8 mouse cellular contexts compared by ENCODE assay signal in genomic region chr6:113418441-113419198, GRCm38 (mm10). TPM values are rescaled to one million over a fixed set of nuclear protein-coding genes. Genes with fewer than 3 reads are reported as not detected.
DNase-seq lines count a peak whose midpoint lies in the region; ATAC-seq and TF ChIP-seq lines count a peak whose summit lies in the region.

No protein-coding gene starts in this region.

- DNase-seq in adrenal gland, postnatal 14 days = peak; percentile 44
- DNase-seq in adrenal gland, postnatal 4 days (ENCODE audit: low spot score in 2 of 2) = no peak
- DNase-seq in lung, adult 2 months = no peak
- no peak for DNase-seq in lung, adult 18-20 months
- no peak for DNase-seq in right cerebral cortex, postnatal 14 days

- H3K27ac ChIP-seq in embryonic fibroblast, embryonic 13.5 days (ENCODE audit: insufficient read depth, low read length) = 0 out of 2 replicates have a peak overlapping the region, but pooled peaks have one; percentile 22
- H3K27ac ChIP-seq in intestine, embryonic 16.5 days (ENCODE audit: low read length) = peak overlapping the region; percentile 39
- no peak overlapping the region for H3K27ac ChIP-seq in midbrain, embryonic 13.5 days

- peak overlapping the region; percentile 93 for H3K4me3 ChIP-seq in lung, adult 2 months (replicated peaks; ENCODE audit: extremely low read depth, low read depth, low read length)
- peak overlapping the region; percentile 63 for H3K4me3 ChIP-seq in embryonic fibroblast, embryonic 13.5 days (ENCODE audit: insufficient read depth, low read length)
- peak overlapping the region; percentile 72 for H3K4me3 ChIP-seq in intestine, embryonic 16.5 days (ENCODE audit: low read length)
- H3K4me3 ChIP-seq in midbrain, embryonic 13.5 days (replicated peaks) = peak overlapping the region; percentile 68

- 0 out of 2 replicates have a peak, but pooled peaks cover 3% of the 10 kb centered on the region for H3K36me3 ChIP-seq in intestine, embryonic 16.5 days (ENCODE audit: control insufficient read depth, insufficient read depth, low read length)
- peaks cover 30% of the 10 kb centered on the region for H3K36me3 ChIP-seq in midbrain, embryonic 13.5 days

- peak; percentile 67 for ATAC-seq in intestine, embryonic 16.5 days
- peak; percentile 74 for ATAC-seq in midbrain, embryonic 13.5 days

- H3K4me1 ChIP-seq in lung, adult 2 months (ENCODE audit: control insufficient read depth, insufficient read depth, low read length) = peaks cover 6% of the 10 kb centered on the region
- no peaks in the 10 kb centered on the region for H3K4me1 ChIP-seq in embryonic fibroblast, embryonic 13.5 days (ENCODE audit: control insufficient read depth, insufficient read depth, low read length)
- peaks cover 10% of the 10 kb centered on the region for H3K4me1 ChIP-seq in intestine, embryonic 16.5 days (ENCODE audit: control insufficient read depth, insufficient read depth, low read length)
- peaks cover 24% of the 10 kb centered on the region for H3K4me1 ChIP-seq in midbrain, embryonic 13.5 days (replicated peaks)

- WGBS in lung, adult 2 months = 10% methylated on average over 16 of the region's 16 CpGs
- 7% methylated on average over 16 of the region's 16 CpGs for WGBS in intestine, embryonic 16.5 days
- 16% methylated on average over 16 of the region's 16 CpGs for WGBS in midbrain, embryonic 13.5 days

- peak overlapping the region; percentile 98 for H3K4me2 ChIP-seq in intestine, embryonic 16.5 days (ENCODE audit: low read depth, low read length)
- peak overlapping the region; percentile 82 for H3K4me2 ChIP-seq in midbrain, embryonic 13.5 days (replicated peaks)

- no peaks in the 10 kb centered on the region for H3K27me3 ChIP-seq in intestine, embryonic 16.5 days (replicated peaks; ENCODE audit: control insufficient read depth, insufficient read depth, low read length)
- no peaks in the 10 kb centered on the region for H3K27me3 ChIP-seq in midbrain, embryonic 13.5 days

- peak overlapping the region; percentile 78 for H3K9ac ChIP-seq in intestine, embryonic 16.5 days (ENCODE audit: low read depth, low read length)
- H3K9ac ChIP-seq in midbrain, embryonic 13.5 days (replicated peaks) = peak overlapping the region; percentile 83

- H3K9me3 ChIP-seq in intestine, embryonic 16.5 days (ENCODE audit: control insufficient read depth, low read length) = no peaks in the 10 kb centered on the region
- no peaks in the 10 kb centered on the region for H3K9me3 ChIP-seq in midbrain, embryonic 13.5 days

- TF ChIP-seq CTCF in lung, adult 2 months (IDR thresholded peaks at IDR 0.05; ENCODE audit: insufficient read depth, low read length) = no peak
- TF ChIP-seq CTCF in embryonic fibroblast, embryonic 13.5 days (IDR thresholded peaks at IDR 0.05; ENCODE audit: borderline replicate concordance, insufficient read depth, low read length) = no peak

- TF ChIP-seq POLR2A in lung, adult 2 months (IDR thresholded peaks at IDR 0.05; ENCODE audit: borderline replicate concordance, extremely low read depth, low read depth, low read length) = no peak
- no peak; the same call in 1 of the 2 replicates for TF ChIP-seq POLR2A in embryonic fibroblast, embryonic 13.5 days (IDR thresholded peaks at IDR 0.05; ENCODE audit: low read depth, low read length)

RNA-seq across cellular contexts. Expression of gene Rpusd3, which starts 0.5 kb away (rescaled TPM):
- 11.3 and 16.9 TPM in 2 replicates for total RNA-seq in adrenal gland, postnatal 14 days (2021)
- total RNA-seq in adrenal gland, postnatal 4 days (2021) = 10 to 100 TPM; 13.9 to 14.7 TPM
- polyA plus RNA-seq in lung, adult 2 months (2012; rRNA removed) = 43.1 and 44.9 TPM in 2 replicates
- 7.7 and 8.0 TPM in 2 replicates for polyA plus RNA-seq in embryonic fibroblast, embryonic 13.5 days (2011; ENCODE audit: insufficient read length, low read depth, missing spikeins)
- polyA plus RNA-seq in intestine, embryonic 16.5 days (2015; fragmentation: Nextera tagmentation; extraction: Ambion mirVana) = 32.4 and 35.5 TPM in 2 replicates
- polyA plus RNA-seq in midbrain, embryonic 13.5 days (2015; fragmentation: Nextera tagmentation; extraction: Ambion mirVana) = 20.8 and 23.0 TPM in 2 replicates

RNA-seq across cellular contexts. Expression of gene Cidec, which starts 16.9 kb away (rescaled TPM):
- 388 and 421 TPM in 2 replicates for total RNA-seq in adrenal gland, postnatal 14 days (2021)
- total RNA-seq in adrenal gland, postnatal 4 days (2021) = 10 to 100 TPM; 49.8 to 62.1 TPM
- polyA plus RNA-seq in lung, adult 2 months (2012; rRNA removed) = 56.9 and 133 TPM in 2 replicates
- not detected in 2 replicates for polyA plus RNA-seq in embryonic fibroblast, embryonic 13.5 days (2011; ENCODE audit: insufficient read length, low read depth, missing spikeins)
- polyA plus RNA-seq in intestine, embryonic 16.5 days (2015; fragmentation: Nextera tagmentation; extraction: Ambion mirVana) = 24.4 and 35.0 TPM in 2 replicates
- 0.12 TPM in 1 of 2 replicates, not detected in the other for polyA plus RNA-seq in midbrain, embryonic 13.5 days (2015; fragmentation: Nextera tagmentation; extraction: Ambion mirVana)

RNA-seq across cellular contexts. Expression of gene Jagn1, which starts 23.7 kb away (rescaled TPM):
- 54.1 and 54.8 TPM in 2 replicates for total RNA-seq in adrenal gland, postnatal 14 days (2021)
- total RNA-seq in adrenal gland, postnatal 4 days (2021) = 10 to 100 TPM; 47.8 to 49.2 TPM
- polyA plus RNA-seq in lung, adult 2 months (2012; rRNA removed) = 39.0 and 48.0 TPM in 2 replicates
- polyA plus RNA-seq in embryonic fibroblast, embryonic 13.5 days (2011; ENCODE audit: insufficient read length, low read depth, missing spikeins) = 48.6 and 48.9 TPM in 2 replicates
- polyA plus RNA-seq in intestine, embryonic 16.5 days (2015; fragmentation: Nextera tagmentation; extraction: Ambion mirVana) = 82.6 and 89.7 TPM in 2 replicates
- polyA plus RNA-seq in midbrain, embryonic 13.5 days (2015; fragmentation: Nextera tagmentation; extraction: Ambion mirVana) = 84.3 and 87.6 TPM in 2 replicates

RNA-seq across cellular contexts. Expression of gene Ttll3, which starts 29.6 kb away (rescaled TPM):
- 4.1 and 4.2 TPM in 2 replicates for total RNA-seq in adrenal gland, postnatal 14 days (2021)
- 1 to 10 TPM; 6.9 to 7.7 TPM for total RNA-seq in adrenal gland, postnatal 4 days (2021)
- 23.1 and 25.5 TPM in 2 replicates for polyA plus RNA-seq in lung, adult 2 months (2012; rRNA removed)
- 6.6 and 7.7 TPM in 2 replicates for polyA plus RNA-seq in embryonic fibroblast, embryonic 13.5 days (2011; ENCODE audit: insufficient read length, low read depth, missing spikeins)
- 3.0 and 3.3 TPM in 2 replicates for polyA plus RNA-seq in intestine, embryonic 16.5 days (2015; fragmentation: Nextera tagmentation; extraction: Ambion mirVana)
- polyA plus RNA-seq in midbrain, embryonic 13.5 days (2015; fragmentation: Nextera tagmentation; extraction: Ambion mirVana) = 10.8 and 11.4 TPM in 2 replicates

RNA-seq across cellular contexts. Expression of gene Il17re, which starts 39.7 kb away (rescaled TPM):
- total RNA-seq in adrenal gland, postnatal 14 days (2021) = 1.5 and 2.8 TPM in 2 replicates
- total RNA-seq in adrenal gland, postnatal 4 days (2021) = 1 to 10 TPM in 1 of 2 experiments, under 1 TPM in 1; 0.90 to 2.5 TPM
- 57.2 and 62.4 TPM in 2 replicates for polyA plus RNA-seq in lung, adult 2 months (2012; rRNA removed)
- not detected in 2 replicates for polyA plus RNA-seq in embryonic fibroblast, embryonic 13.5 days (2011; ENCODE audit: insufficient read length, low read depth, missing spikeins)
- 7.7 and 9.5 TPM in 2 replicates for polyA plus RNA-seq in intestine, embryonic 16.5 days (2015; fragmentation: Nextera tagmentation; extraction: Ambion mirVana)
- polyA plus RNA-seq in midbrain, embryonic 13.5 days (2015; fragmentation: Nextera tagmentation; extraction: Ambion mirVana) = 0.13 TPM in 1 of 2 replicates, not detected in the other

Comparison
In these comparisons a context has a peak if more than half of its experiments do, and no peak if none do; other contexts are left out.
1. RNA of gene Cidec, which starts 16.9 kb away (polyA plus RNA-seq): 56.9 to 133 TPM in lung, adult 2 months and 24.4 to 35.0 TPM in intestine, embryonic 16.5 days; not detected in embryonic fibroblast, embryonic 13.5 days and 0.12 TPM in midbrain, embryonic 13.5 days; every median in the first group is over 10 times any median in the second.
2. Peak in every context shown above with its lines, with median percentiles within 50 percentile points of each other: H3K4me3 ChIP-seq.